Mouse (Mus musculus): ENCODE data around the gene Mtor. TPM values are rescaled to one million over a fixed set of nuclear protein-coding genes. Genes with fewer than 3 reads are reported as not detected.

Mtor gene
- total and polyA plus RNA-seq, 3 experiments: 10.5 to 28.6 (median 24.3) TPM

- Histone ChIP-seq H3K27me3 (replicated peaks) (no peaks in the 10 kb centered on the region), H3K4me3 (replicated peaks in 1 of 3; ENCODE audit: low read depth in 2 of 3, low read length in 2 of 3, poor library complexity in 1 of 3) (peak overlapping the region; percentile 67 to 86 (median 74)), H3K36me3 (replicated peaks in 1 of 2; ENCODE audit: control insufficient read depth in 1 of 2, insufficient read depth in 1 of 2, low read length in 1 of 2) (peaks cover 45 to 70% of the 10 kb centered on the region in 2 experiments), H3K9me3 (replicated peaks; ENCODE audit: low read length) (no peaks in the 10 kb centered on the region), H3K79me2 (replicated peaks; ENCODE audit: control insufficient read depth, extremely low read depth, insufficient read depth, poor library complexity, severe bottlenecking) (peaks cover 11% of the 10 kb centered on the region; the same call in 1 of the 2 replicates), H3K9ac (ENCODE audit: insufficient read depth, low read depth) (peak overlapping the region; percentile 74), H3K27ac (ENCODE audit: insufficient read depth, low read depth) (peak overlapping the region; percentile 64), H3K4me1 (ENCODE audit: control insufficient read depth in 1 of 2, insufficient read depth in 2 of 2) (peaks cover 0 to 8% of the 10 kb centered on the region in 2 experiments; a peak in 2 of 4 replicates), H3K4me2 (ENCODE audit: insufficient read depth, low read depth, poor library complexity, severe bottlenecking) (peak overlapping the region; percentile 67)
- dilution Hi-C loops (cut with MboI; ENCODE audit: extremely low pct_ligation_motif_present, extremely low pct_unique_long_range_greater_than_20kb, low sequenced_read_pairs): no loop called here
- in situ Hi-C loops (cut with MboI; ENCODE audit: low pct_ligation_motif_present, low pct_unique_long_range_greater_than_20kb, low sequenced_read_pairs): no loop called here
- peak; percentile 25 for DNase-seq (ENCODE audit: extremely low read depth)
- no peak for TF ChIP-seq TCF12 (IDR thresholded peaks at IDR 0.05; ENCODE audit: low read depth, low read length)
- no peak for TF ChIP-seq MYC (IDR thresholded peaks at IDR 0.05; ENCODE audit: low read depth, low read length)
- no peak for TF ChIP-seq JUND (conservative IDR thresholded peaks at IDR 0.05; ENCODE audit: low read depth, low read length)
- TF ChIP-seq MAZ (IDR thresholded peaks at IDR 0.05; ENCODE audit: low read depth, low read length): no peak
Measured at GRCm38 (mm10) chr4:148557766-148558165, 109.4 kb downstream of the Mtor start.

- no peaks in the 10 kb centered on the region for H3K9me3 ChIP-seq (replicated peaks; ENCODE audit: low read length)
- H3K4me3 ChIP-seq (replicated peaks in 1 of 3; ENCODE audit: low read depth in 2 of 3, low read length in 2 of 3, poor library complexity in 1 of 3): peak within 1 kb of the TSS; percentile 67 to 86 (median 74)
- DNase-seq (ENCODE audit: extremely low read depth): peak; percentile 87
- in situ Hi-C loops (cut with MboI; ENCODE audit: low pct_ligation_motif_present, low pct_unique_long_range_greater_than_20kb, low sequenced_read_pairs) (no loop called here), dilution Hi-C loops (cut with MboI; ENCODE audit: extremely low pct_ligation_motif_present, extremely low pct_unique_long_range_greater_than_20kb, low sequenced_read_pairs) (no loop called here)
- no peaks in the 10 kb centered on the region for H3K27me3 ChIP-seq (replicated peaks)
- H3K4me2 ChIP-seq (ENCODE audit: insufficient read depth, low read depth, poor library complexity, severe bottlenecking): peak within 1 kb of the TSS; percentile 84
- H3K4me1 ChIP-seq (ENCODE audit: control insufficient read depth in 1 of 2, insufficient read depth in 2 of 2): peaks cover 0 to 8% of the 10 kb centered on the region in 2 experiments; a peak in 2 of 4 replicates
- peaks cover 45 to 70% of the 10 kb centered on the region in 2 experiments for H3K36me3 ChIP-seq (replicated peaks in 1 of 2; ENCODE audit: control insufficient read depth in 1 of 2, insufficient read depth in 1 of 2, low read length in 1 of 2)
- H3K79me2 ChIP-seq (replicated peaks; ENCODE audit: control insufficient read depth, extremely low read depth, insufficient read depth, poor library complexity, severe bottlenecking): peaks cover 11% of the 10 kb centered on the region; the same call in 1 of the 2 replicates
- H3K27ac ChIP-seq (ENCODE audit: insufficient read depth, low read depth): peak within 1 kb of the TSS; percentile 64
- H3K9ac ChIP-seq (ENCODE audit: insufficient read depth, low read depth): peak within 1 kb of the TSS; percentile 74
- TF ChIP-seq UBTF (IDR thresholded peaks at IDR 0.05; ENCODE audit: low read depth, low read length) (no peak; the same call in 1 of the 2 replicates), TCF12 (IDR thresholded peaks at IDR 0.05; ENCODE audit: low read depth, low read length) (peak; percentile 92), SMC3 (IDR thresholded peaks at IDR 0.05; ENCODE audit: low read depth, low read length) (no peak), USF2 (conservative IDR thresholded peaks at IDR 0.05; ENCODE audit: low read depth, low read length) (no peak), SIN3A (IDR thresholded peaks at IDR 0.05; ENCODE audit: low read length) (peak; percentile 86), USF1 (IDR thresholded peaks at IDR 0.05; ENCODE audit: low read depth, low read length) (no peak), MXI1 (IDR thresholded peaks at IDR 0.05; ENCODE audit: low read depth, low read length) (peak; percentile 69), ELF1 (IDR thresholded peaks at IDR 0.05; ENCODE audit: low read depth, low read length) (peak; percentile 83), TBP (conservative IDR thresholded peaks at IDR 0.05; ENCODE audit: low read depth, low read length) (peak; percentile 87), GABPA (IDR thresholded peaks at IDR 0.05; ENCODE audit: insufficient replicate concordance, low read depth, low read length) (no peak), CHD2 (IDR thresholded peaks at IDR 0.05; ENCODE audit: low read length) (peak; percentile 100), PAX5 (IDR thresholded peaks at IDR 0.05; ENCODE audit: low read length) (no peak), POLR2AphosphoS2 (IDR thresholded peaks at IDR 0.05; ENCODE audit: low read depth, low read length) (peak; percentile 66; the same call in 1 of the 2 replicates), IRF4 (IDR thresholded peaks at IDR 0.05; ENCODE audit: low read depth, low read length) (peak; percentile 47), JUN (IDR thresholded peaks at IDR 0.05; ENCODE audit: insufficient read depth, low read depth, low read length) (no peak), MAX (IDR thresholded peaks at IDR 0.05; ENCODE audit: low read length) (peak; percentile 97), ZMIZ1 (IDR thresholded peaks at IDR 0.05; ENCODE audit: low read depth, low read length) (peak; percentile 48), POLR2A (IDR thresholded peaks at IDR 0.05; ENCODE audit: low read depth, low read length) (peak; percentile 88), MYC (IDR thresholded peaks at IDR 0.05; ENCODE audit: low read depth, low read length) (peak; percentile 89), MAFK (IDR thresholded peaks at IDR 0.05; ENCODE audit: insufficient replicate concordance, low read length) (no peak), RCOR1 (conservative IDR thresholded peaks at IDR 0.05; ENCODE audit: low read depth, low read length) (no peak), MAZ (IDR thresholded peaks at IDR 0.05; ENCODE audit: low read depth, low read length) (peak; percentile 84; the same call in 1 of the 2 replicates), ETS1 (conservative IDR thresholded peaks at IDR 0.05; ENCODE audit: low read depth, low read length) (0 out of 2 replicates have a peak, but pooled peaks have one; percentile 26), ZNF384 (IDR thresholded peaks at IDR 0.05; ENCODE audit: low read depth, low read length) (no peak), ZC3H11A (IDR thresholded peaks at IDR 0.05; ENCODE audit: low read depth, low read length) (no peak), EP300 (IDR thresholded peaks at IDR 0.05; ENCODE audit: low read length) (0 out of 2 replicates have a peak, but pooled peaks have one; percentile 17), ZKSCAN1 (IDR thresholded peaks at IDR 0.05; ENCODE audit: borderline replicate concordance, low read depth, low read length) (no peak), MEF2A (IDR thresholded peaks at IDR 0.05; ENCODE audit: borderline replicate concordance, low read depth, low read length) (peak; percentile 25; the same call in 1 of the 2 replicates), RAD21 (IDR thresholded peaks at IDR 0.05; ENCODE audit: low read depth, low read length) (no peak), NELFE (IDR thresholded peaks at IDR 0.05; ENCODE audit: low read depth, low read length) (peak; percentile 93)
Measured at GRCm38 (mm10) chr4:148558297-148559000, 110.0 kb downstream of the Mtor start, which contains the start of gene Exosc10. Gene Exosc10, plus strand, starts transcription at chr4:148558429.

Measured in CH12.LX (cell line).